Mouse (Mus musculus): ENCODE data around the gene Cfap299. TPM values are rescaled to one million over a fixed set of nuclear protein-coding genes. Genes with fewer than 3 reads are reported as not detected.
A peak's percentile ranks its signal among the peaks of the same experiment; 100 is the strongest.

The Cfap299 gene
- polyA plus RNA-seq, 1 experiment from 2014 or later: 6.1 TPM

DNA sequence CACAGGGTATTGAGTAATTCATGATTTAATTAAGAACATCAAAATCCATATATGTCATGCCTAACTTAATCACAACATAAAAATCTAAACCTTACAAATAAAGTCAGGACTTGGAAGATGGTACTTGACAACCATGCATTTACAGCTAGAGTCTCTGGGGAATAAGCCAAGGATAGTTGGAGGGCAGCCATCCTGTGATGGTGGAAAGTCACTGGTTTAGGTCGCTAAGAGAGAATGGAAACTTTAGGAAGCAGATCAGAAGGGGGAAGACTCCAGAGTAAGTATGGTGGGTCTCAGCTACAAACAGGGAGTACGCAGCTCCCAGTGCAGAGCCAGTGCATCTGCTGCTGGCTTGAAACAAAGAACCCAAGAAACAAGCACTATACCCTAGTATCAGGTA is 386.3 kb downstream of the Cfap299 start:
- 50% methylated on average over 2 of the region's 2 CpGs for WGBS
- no peak overlapping the region for H3K4me2 ChIP-seq (ENCODE audit: low read depth, low read length)
- no peaks in the 10 kb centered on the region for H3K27me3 ChIP-seq (ENCODE audit: control insufficient read depth, insufficient read depth, low read depth, low read length)
- H3K4me1 ChIP-seq (replicated peaks; ENCODE audit: control insufficient read depth, insufficient read depth, low read length): peaks cover 5% of the 10 kb centered on the region; the same call in 1 of the 2 replicates
- no peaks in the 10 kb centered on the region for H3K9me3 ChIP-seq (ENCODE audit: control insufficient read depth, low read length)
- no peaks in the 10 kb centered on the region for H3K36me3 ChIP-seq (ENCODE audit: control insufficient read depth, insufficient read depth, low read length)
- peak overlapping the region; percentile 70 for H3K27ac ChIP-seq (ENCODE audit: low read length)
- ATAC-seq (ENCODE audit: low read depth): peak; percentile 88
- no peak overlapping the region for H3K4me3 ChIP-seq (ENCODE audit: low read length)
- no peak overlapping the region for H3K9ac ChIP-seq (ENCODE audit: low read length)

DNA sequence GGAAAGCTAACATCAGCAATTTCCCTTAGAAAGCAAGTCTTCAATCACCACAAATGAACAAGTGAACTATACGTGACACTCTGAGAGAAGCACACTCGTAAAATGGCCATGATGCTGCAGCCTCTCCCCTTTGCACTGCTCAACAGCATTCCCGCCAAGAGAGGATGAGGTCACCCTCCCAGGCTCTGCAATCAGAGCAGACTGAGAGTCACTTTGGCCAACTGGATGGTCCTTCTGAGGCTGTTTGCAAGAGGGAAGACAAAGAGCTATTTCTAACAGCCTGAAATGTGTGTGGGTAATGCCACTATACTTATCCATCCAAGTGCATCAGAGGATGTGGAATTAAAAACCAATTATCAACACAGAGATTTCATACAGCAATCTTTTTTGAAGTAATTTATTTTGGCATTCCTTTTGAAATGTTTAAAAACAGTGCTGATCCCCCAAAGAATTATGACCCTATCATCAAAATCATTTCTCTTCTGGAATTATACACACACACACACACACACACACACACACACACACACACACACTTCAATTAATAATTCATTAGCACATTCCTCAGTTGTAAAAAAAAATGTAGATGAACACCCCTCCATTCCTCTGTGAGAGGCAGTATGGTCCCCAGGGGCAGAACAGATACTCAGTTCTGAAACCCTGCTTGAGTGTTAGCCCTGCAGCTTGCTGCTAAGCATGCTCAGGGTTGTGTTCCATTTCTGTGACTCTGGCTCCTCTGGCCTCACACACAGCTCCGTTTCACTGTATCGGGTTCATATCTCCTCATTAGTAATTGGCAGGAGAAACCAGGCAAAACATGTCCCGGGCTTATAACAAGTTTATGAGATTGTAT is 403.3 kb downstream of the Cfap299 start:
- H3K36me3 ChIP-seq (ENCODE audit: control insufficient read depth, insufficient read depth, low read length): no peaks in the 10 kb centered on the region
- H3K4me2 ChIP-seq (ENCODE audit: low read depth, low read length): no peak overlapping the region
- no peaks in the 10 kb centered on the region for H3K4me1 ChIP-seq (replicated peaks; ENCODE audit: control insufficient read depth, insufficient read depth, low read length)
- peak; percentile 45; the same call in 1 of the 2 replicates for ATAC-seq (ENCODE audit: low read depth)
- 33% methylated on average over 6 of the region's 6 CpGs for WGBS
- no peak overlapping the region for H3K27ac ChIP-seq (ENCODE audit: low read length)
- no peaks in the 10 kb centered on the region for H3K9me3 ChIP-seq (ENCODE audit: control insufficient read depth, low read length)
- H3K27me3 ChIP-seq (ENCODE audit: control insufficient read depth, insufficient read depth, low read depth, low read length): no peaks in the 10 kb centered on the region
- H3K9ac ChIP-seq (ENCODE audit: low read length): no peak overlapping the region
- no peak overlapping the region for H3K4me3 ChIP-seq (ENCODE audit: low read length)

DNA sequence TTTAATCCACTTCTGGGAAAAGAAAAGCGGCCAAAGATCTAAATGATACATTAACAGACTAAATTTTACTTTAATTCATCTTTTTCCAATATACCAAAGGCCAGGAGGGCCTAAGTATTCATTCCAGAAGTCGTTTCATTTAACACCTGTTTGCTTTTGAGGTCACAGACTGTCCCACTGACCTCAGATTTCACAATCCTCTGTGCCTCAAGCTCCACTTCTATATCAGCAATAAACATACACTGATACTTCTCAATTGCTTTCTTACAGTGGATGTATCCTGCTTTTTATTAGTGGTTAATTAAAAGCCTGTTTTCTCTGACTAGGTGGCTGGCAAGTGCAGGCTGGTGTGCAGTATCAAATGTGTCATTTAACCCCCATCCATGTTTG is 403.9 kb downstream of the Cfap299 start:
- H3K36me3 ChIP-seq (ENCODE audit: control insufficient read depth, insufficient read depth, low read length): no peaks in the 10 kb centered on the region
- no peaks in the 10 kb centered on the region for H3K9me3 ChIP-seq (ENCODE audit: control insufficient read depth, low read length)
- no peak overlapping the region for H3K4me2 ChIP-seq (ENCODE audit: low read depth, low read length)
- H3K9ac ChIP-seq (ENCODE audit: low read length): no peak overlapping the region
- no peak overlapping the region for H3K27ac ChIP-seq (ENCODE audit: low read length)
- no peak for ATAC-seq (ENCODE audit: low read depth)
- H3K4me3 ChIP-seq (ENCODE audit: low read length): no peak overlapping the region
- H3K27me3 ChIP-seq (ENCODE audit: control insufficient read depth, insufficient read depth, low read depth, low read length): no peaks in the 10 kb centered on the region
- no peaks in the 10 kb centered on the region for H3K4me1 ChIP-seq (replicated peaks; ENCODE audit: control insufficient read depth, insufficient read depth, low read length)
- 43% methylated on average over 2 of the region's 2 CpGs for WGBS

DNA sequence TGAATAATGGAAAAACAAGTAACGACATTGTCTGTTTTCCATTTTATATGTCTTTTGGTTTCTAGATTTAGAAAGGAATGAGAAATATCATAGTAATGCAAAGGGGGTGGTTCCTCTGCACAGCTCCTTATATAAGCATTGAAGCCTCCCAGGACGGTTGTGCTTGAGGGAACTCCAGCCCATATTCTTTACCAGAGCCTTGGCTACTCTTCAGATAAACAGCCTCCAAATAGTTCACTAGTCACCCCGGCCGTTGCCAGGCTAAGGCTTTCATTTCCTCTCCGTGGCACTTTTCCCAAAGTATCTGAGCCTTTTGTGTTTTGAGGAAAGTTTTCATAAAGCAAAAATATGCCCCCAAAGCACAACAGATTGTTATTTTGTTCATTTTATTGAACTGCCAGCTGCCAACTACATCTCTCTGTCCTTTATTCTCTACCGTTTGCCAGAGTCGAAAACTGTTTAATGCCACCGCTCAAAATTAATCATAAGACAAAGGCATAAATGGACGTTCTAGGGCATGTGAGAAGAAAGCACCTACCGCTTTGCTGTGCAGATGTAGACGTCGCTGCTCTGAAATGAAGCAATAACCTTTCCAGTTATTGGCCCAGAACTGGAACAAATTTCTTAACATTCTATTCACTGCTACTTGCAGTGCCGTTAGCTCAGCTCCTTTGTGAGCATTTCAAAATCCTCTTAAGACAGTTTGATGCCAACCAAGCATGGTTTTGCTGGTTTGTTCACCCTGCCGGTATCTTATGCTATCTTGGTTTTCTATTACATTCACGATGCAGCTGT is 433.0 kb downstream of the Cfap299 start:
- ATAC-seq (ENCODE audit: low read depth): 0 out of 2 replicates have a peak, but pooled peaks have one; percentile 64

DNA sequence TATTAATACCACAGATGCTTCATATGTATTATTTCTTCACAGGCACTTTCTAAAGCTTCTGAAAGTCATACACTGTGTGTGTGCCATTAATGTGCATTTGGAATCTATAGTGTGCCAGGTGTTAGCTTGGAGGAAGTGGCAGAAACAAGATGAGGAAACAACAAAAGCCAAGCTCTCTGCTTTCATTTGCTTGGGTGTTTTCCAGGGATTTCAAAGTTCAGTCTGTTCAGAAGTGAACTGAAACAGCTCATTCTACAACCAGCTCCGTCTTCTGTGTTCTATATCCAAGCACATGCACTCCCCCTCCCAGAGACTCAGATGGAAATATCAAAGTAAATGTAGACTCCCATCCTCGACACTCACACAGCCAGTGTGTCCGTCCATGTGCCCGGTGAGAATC is 449.5 kb downstream of the Cfap299 start:
- WGBS: 65% methylated on average over 4 of the region's 4 CpGs
- no peaks in the 10 kb centered on the region for H3K36me3 ChIP-seq (ENCODE audit: control insufficient read depth, insufficient read depth, low read length)
- H3K9ac ChIP-seq (ENCODE audit: low read length): no peak overlapping the region
- H3K27ac ChIP-seq (ENCODE audit: low read length): no peak overlapping the region
- no peak for ATAC-seq (ENCODE audit: low read depth)
- no peak overlapping the region for H3K4me3 ChIP-seq (ENCODE audit: low read length)
- no peak overlapping the region for H3K4me2 ChIP-seq (ENCODE audit: low read depth, low read length)
- no peaks in the 10 kb centered on the region for H3K27me3 ChIP-seq (ENCODE audit: control insufficient read depth, insufficient read depth, low read depth, low read length)
- no peaks in the 10 kb centered on the region for H3K4me1 ChIP-seq (replicated peaks; ENCODE audit: control insufficient read depth, insufficient read depth, low read length)
- no peaks in the 10 kb centered on the region for H3K9me3 ChIP-seq (ENCODE audit: control insufficient read depth, low read length)

More for the DNA sequence above, 433.0 kb downstream of the Cfap299 start:
- no peak overlapping the region for H3K4me2 ChIP-seq (ENCODE audit: low read depth, low read length)
- no peaks in the 10 kb centered on the region for H3K36me3 ChIP-seq (ENCODE audit: control insufficient read depth, insufficient read depth, low read length)
- H3K27ac ChIP-seq (ENCODE audit: low read length): 0 out of 2 replicates have a peak overlapping the region, but pooled peaks have one; percentile 8
- H3K9me3 ChIP-seq (ENCODE audit: control insufficient read depth, low read length): no peaks in the 10 kb centered on the region
- no peaks in the 10 kb centered on the region for H3K27me3 ChIP-seq (ENCODE audit: control insufficient read depth, insufficient read depth, low read depth, low read length)
- 67% methylated on average over 15 of the region's 15 CpGs for WGBS
- no peaks in the 10 kb centered on the region for H3K4me1 ChIP-seq (replicated peaks; ENCODE audit: control insufficient read depth, insufficient read depth, low read length)
- H3K4me3 ChIP-seq (ENCODE audit: low read length): no peak overlapping the region
- no peak overlapping the region for H3K9ac ChIP-seq (ENCODE audit: low read length)

DNA sequence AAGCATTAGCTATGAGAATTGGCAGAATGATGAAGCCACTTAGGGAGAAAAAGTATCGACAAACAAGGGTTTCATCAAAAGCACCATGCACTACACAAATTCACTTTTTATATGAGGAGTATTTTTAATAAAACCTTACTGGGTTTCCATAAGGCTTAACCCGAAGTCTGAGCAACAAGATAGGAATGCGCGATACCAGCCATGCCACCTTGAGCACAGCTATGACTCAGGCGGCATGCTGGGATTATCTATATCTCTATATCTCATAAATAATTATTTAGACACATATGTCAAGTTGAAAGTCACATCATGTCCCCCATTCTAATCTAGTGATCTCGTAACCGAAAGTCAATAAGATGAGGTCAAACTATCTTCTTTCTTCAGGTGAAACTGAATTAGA is 453.0 kb downstream of the Cfap299 start:
- no peaks in the 10 kb centered on the region for H3K9me3 ChIP-seq (ENCODE audit: control insufficient read depth, low read length)
- no peak overlapping the region for H3K27ac ChIP-seq (ENCODE audit: low read length)
- WGBS: 94% methylated on average over 7 of the region's 7 CpGs
- H3K9ac ChIP-seq (ENCODE audit: low read length): no peak overlapping the region
- H3K4me2 ChIP-seq (ENCODE audit: low read depth, low read length): no peak overlapping the region
- no peak for ATAC-seq (ENCODE audit: low read depth)
- H3K4me3 ChIP-seq (ENCODE audit: low read length): no peak overlapping the region
- H3K4me1 ChIP-seq (replicated peaks; ENCODE audit: control insufficient read depth, insufficient read depth, low read length): no peaks in the 10 kb centered on the region
- H3K27me3 ChIP-seq (ENCODE audit: control insufficient read depth, insufficient read depth, low read depth, low read length): no peaks in the 10 kb centered on the region
- H3K36me3 ChIP-seq (ENCODE audit: control insufficient read depth, insufficient read depth, low read length): no peaks in the 10 kb centered on the region

DNA sequence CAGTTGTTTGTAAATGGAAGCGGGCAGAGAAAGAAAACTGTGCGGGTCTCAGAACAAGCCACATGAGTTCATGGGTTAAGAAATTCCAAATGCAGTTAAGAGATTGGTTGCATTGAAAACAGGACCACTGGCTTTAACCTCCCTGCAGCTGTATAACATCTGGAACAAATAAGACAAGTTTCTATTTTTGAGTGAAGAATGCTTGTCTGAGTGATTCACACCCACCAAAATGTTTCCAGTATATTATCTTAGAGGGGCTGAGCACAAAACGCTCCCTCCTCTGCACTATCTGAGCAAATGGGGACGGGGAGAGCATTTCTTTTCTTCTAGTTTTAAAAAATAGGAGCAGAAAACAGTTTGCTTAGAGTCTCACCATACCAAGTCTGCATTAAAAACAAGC is 458.6 kb downstream of the Cfap299 start:
- no peak for ATAC-seq (ENCODE audit: low read depth)
- 56% methylated on average over 4 of the region's 4 CpGs for WGBS
- H3K4me3 ChIP-seq (ENCODE audit: low read length): no peak overlapping the region

DNA sequence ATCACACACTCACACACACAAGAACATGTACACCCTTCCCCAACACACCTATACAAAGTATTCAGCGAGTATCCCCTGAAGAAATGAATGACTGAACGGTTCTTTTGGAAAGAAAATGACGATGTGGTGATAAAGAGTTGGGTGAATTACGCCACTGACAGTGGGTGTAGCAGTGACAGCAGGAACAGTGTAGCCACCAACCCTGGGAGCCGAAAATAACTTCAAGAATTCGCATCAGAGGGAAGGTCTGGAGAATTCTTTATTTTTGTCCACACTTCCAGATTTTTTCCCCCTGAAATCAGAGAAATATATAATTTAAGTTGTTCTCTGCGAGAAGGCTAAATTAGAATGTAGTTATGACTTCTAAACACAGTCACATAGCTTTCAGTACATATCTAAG is 459.5 kb downstream of the Cfap299 start:
- no peak overlapping the region for H3K9ac ChIP-seq (ENCODE audit: low read length)
- no peak for ATAC-seq (ENCODE audit: low read depth)
- no peak overlapping the region for H3K4me3 ChIP-seq (ENCODE audit: low read length)
- H3K4me2 ChIP-seq (ENCODE audit: low read depth, low read length): no peak overlapping the region
- no peaks in the 10 kb centered on the region for H3K9me3 ChIP-seq (ENCODE audit: control insufficient read depth, low read length)
- H3K27me3 ChIP-seq (ENCODE audit: control insufficient read depth, insufficient read depth, low read depth, low read length): no peaks in the 10 kb centered on the region
- no peaks in the 10 kb centered on the region for H3K4me1 ChIP-seq (replicated peaks; ENCODE audit: control insufficient read depth, insufficient read depth, low read length)
- WGBS: 82% methylated on average over 7 of the region's 7 CpGs
- H3K36me3 ChIP-seq (ENCODE audit: control insufficient read depth, insufficient read depth, low read length): no peaks in the 10 kb centered on the region
- no peak overlapping the region for H3K27ac ChIP-seq (ENCODE audit: low read length)

More for the DNA sequence above, 458.6 kb downstream of the Cfap299 start:
- no peak overlapping the region for H3K9ac ChIP-seq (ENCODE audit: low read length)
- H3K9me3 ChIP-seq (ENCODE audit: control insufficient read depth, low read length): no peaks in the 10 kb centered on the region
- H3K36me3 ChIP-seq (ENCODE audit: control insufficient read depth, insufficient read depth, low read length): no peaks in the 10 kb centered on the region
- H3K27me3 ChIP-seq (ENCODE audit: control insufficient read depth, insufficient read depth, low read depth, low read length): no peaks in the 10 kb centered on the region
- H3K27ac ChIP-seq (ENCODE audit: low read length): no peak overlapping the region
- no peaks in the 10 kb centered on the region for H3K4me1 ChIP-seq (replicated peaks; ENCODE audit: control insufficient read depth, insufficient read depth, low read length)
- H3K4me2 ChIP-seq (ENCODE audit: low read depth, low read length): no peak overlapping the region

DNA sequence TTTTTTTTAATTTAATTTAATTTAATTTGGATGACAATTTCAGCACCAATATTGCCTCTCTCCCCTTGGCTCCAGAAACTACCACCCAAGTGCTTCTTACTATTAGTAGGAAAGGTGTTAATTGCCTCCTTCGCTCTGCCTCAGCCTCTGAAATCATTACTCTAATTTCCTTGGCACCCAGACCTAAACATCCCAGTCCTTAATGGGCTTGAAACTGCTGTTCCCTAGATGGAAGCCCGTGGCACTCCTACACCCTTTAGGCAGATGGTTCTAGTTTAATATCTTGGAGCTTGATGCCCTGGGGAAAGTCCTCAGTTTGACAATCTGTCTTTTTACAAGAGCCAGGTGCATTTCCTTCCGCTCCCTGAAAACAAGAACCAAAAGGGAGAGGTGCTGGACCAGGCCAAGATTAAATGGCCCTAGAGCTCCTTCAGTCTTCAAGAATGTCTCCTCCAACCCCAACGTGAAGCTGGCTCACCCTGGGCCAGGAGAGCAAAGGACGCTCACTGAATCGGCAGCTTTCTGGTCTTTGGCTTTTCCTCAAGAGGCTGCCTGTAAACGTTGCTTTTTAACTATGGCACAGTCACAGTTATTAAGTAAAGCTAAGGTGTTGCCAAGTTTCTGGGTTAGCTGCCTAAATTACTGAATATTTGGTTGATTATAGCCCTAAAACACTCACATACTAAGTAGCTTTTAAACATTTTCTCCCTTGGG is 461.9 kb downstream of the Cfap299 start:
- Histone ChIP-seq H3K36me3 (ENCODE audit: control insufficient read depth, insufficient read depth, low read length) (no peaks in the 10 kb centered on the region), H3K4me1 (replicated peaks; ENCODE audit: control insufficient read depth, insufficient read depth, low read length) (no peaks in the 10 kb centered on the region), H3K4me2 (ENCODE audit: low read depth, low read length) (no peak overlapping the region), H3K9ac (ENCODE audit: low read length) (no peak overlapping the region), H3K27me3 (ENCODE audit: control insufficient read depth, insufficient read depth, low read depth, low read length) (no peaks in the 10 kb centered on the region), H3K27ac (ENCODE audit: low read length) (no peak overlapping the region), H3K4me3 (ENCODE audit: low read length) (no peak overlapping the region), H3K9me3 (ENCODE audit: control insufficient read depth, low read length) (no peaks in the 10 kb centered on the region)
- WGBS: 58% methylated on average over 7 of the region's 7 CpGs
- ATAC-seq (ENCODE audit: low read depth): no peak
